Mouse (Mus musculus) thymus, adult 2 months (tissue): ENCODE data around the gene Usp30.

Experiments used
- CTCF ChIP-seq: fragments of 200-500 bp; IDR thresholded peaks from 2 replicates; pipeline ENCODE4 v1.5.1; 2012; ENCODE audit warnings: mild to moderate bottlenecking, control low read depth, low read length, moderate library complexity, borderline replicate concordance; ENCODE audit not compliant: control insufficient read depth, poor library complexity, insufficient read depth; ENCODE audit errors: extremely low read depth
- POLR2A ChIP-seq: fragments of 200-500 bp; IDR thresholded peaks from 2 replicates; pipeline ENCODE4 v1.6.1; 2012; ENCODE audit warnings: mild to moderate bottlenecking, low read length, control low read depth, moderate library complexity; ENCODE audit not compliant: control insufficient read depth, poor library complexity, insufficient read depth; ENCODE audit errors: extremely low read depth

- TF ChIP-seq POLR2A = no peak
- TF ChIP-seq CTCF = no peak
Measured at GRCm38 (mm10) chr5:114129550-114130210, 64.4 kb downstream of the Usp30 start.
